Mouse (Mus musculus) heart, postnatal 0 days (tissue): ENCODE measurements at regions not wholly inside any gene's neighbourhood (a gene's known extent, or its start where the extent isn't known, plus 50 kb on each side); places are given as distances from the start of the nearest gene placed in this dataset.

Experiments used
- CTCF ChIP-seq: IDR thresholded peaks from 2 replicates; pipeline ENCODE4 v1.5.1; 2016; ENCODE audit warnings: antibody characterized with exemption, control low read depth, low read depth
- EP300 ChIP-seq: IDR thresholded peaks from 2 replicates; pipeline ENCODE4 v1.6.1; 2016; ENCODE audit warnings: antibody characterized with exemption, low read depth

DNA sequence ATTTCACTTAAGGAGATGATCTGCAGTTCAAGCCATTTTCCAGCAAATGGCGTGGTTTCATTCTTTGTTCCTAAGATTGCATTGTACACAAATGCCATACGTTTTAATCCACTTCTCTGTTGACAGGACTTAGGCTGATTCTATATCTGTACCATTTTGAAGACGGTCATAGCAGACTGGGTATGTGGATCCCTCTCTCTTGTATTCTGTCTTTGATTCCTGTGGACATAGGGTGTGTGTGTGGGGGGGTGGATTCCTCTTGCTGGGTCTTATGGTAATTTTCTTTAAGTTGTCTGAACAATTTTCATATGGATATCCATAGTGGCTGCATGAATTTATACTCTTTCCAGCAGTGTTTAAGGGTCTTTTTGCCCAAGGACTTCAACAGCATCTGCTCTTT, 251.1 kb upstream of the Tenm4 start:
- TF ChIP-seq CTCF = no peak
- no peak for TF ChIP-seq EP300
